Mouse (Mus musculus): ENCODE measurements around the gene BC004004. TPM values are rescaled to one million over a fixed set of nuclear protein-coding genes. Genes with fewer than 3 reads are reported as not detected.
"Not testable (repeated sequence)": the region's sequence is repeated elsewhere in the genome, so short reads cannot be mapped to it uniquely, and the experiment has no call there.

The BC004004 gene
- 135 and 139 TPM in 2 replicates for total RNA-seq (2021)
- long read RNA-seq, experiment 1, full-length matches to known transcripts = 103 of 133 reads
- long read RNA-seq, experiment 1, partial matches to known transcripts = 5 of 133 reads
- long read RNA-seq, experiment 1, other reads (novel, unspliced or antisense) = 25 of 133 reads
- long read RNA-seq, experiment 2, full-length matches to known transcripts = 118 of 127 reads
- long read RNA-seq, experiment 2, partial matches to known transcripts = 3 of 127 reads
- long read RNA-seq, experiment 2, other reads (novel, unspliced or antisense) = 6 of 127 reads

DNA sequence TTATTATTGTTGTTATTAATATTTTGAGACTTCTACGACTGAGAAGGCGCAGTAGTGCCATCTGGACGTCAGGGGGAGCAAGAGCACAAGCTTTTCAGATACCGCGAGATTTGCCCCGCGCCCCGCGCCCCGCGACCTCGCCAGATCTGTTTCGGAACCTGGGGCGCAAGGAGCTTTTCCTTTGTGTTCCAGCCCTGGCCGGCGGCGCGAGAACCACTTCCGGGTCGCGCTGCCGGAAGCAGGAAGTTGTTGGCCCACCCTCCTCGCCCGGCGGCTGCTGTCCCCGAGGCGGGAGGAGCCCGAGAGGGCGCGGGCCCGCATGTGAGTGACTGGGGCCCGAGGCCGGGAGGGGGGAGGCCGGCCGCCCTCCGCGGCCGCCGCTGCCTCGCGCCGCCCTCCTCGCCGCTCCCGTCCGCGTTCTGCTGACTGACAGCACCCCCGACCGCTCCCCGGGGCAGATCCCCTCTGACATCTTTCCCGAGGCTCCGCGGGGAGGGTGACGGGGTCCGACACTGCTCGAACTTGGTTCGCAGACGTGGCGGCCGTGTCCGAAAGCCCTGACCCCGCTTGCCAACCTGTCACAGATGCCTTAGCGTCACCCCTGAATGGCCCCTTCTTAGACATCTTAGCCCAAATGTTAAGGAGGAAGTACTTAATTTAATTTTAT, at the start of gene BC004004:
Gene BC004004 (plus strand): TSS at position 107 of the 667 bp plus-strand sequence.
- DNase-seq = peak; percentile 98

DNA sequence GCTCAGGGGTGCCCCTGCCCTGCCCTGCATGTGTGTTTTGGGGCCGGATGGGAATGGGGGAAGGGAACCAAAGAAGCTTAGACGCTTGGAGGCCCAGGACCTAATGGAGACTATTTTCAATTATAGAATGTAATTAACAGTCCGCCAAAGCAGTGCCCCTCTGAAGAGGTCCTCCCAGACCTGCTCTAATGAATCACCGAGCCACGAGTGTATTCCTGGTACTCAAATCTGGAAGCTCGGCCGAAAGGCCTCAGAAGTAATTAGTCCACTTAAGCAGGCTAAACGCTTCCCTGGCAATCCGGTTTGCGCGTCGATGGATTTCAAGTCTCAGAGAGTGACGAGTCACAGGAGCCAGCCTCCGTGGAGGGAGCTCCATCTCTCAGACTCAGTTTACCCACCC, 48.0 kb upstream of the BC004004 start:
- DNase-seq = no peak

DNA sequence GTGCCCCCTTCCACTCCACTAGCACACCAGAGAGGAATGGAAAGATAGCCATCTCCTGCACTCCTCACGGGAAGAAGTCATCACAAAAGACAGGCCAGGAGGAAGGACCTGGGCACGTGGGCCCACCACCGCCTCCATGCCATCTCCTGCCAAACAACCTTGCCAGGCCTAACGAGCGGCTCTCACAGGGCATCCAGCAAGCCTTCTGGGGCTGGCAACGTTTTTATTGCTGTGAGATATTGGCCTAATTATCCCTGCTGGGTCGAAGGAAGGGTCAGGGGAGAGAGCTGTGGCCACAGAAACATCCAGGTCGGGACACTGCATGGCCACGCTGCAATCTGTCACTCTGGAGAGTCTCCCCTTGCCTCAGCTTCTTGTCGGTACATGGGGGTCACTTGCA, 37.5 kb upstream of the BC004004 start:
- no peak for DNase-seq

DNA sequence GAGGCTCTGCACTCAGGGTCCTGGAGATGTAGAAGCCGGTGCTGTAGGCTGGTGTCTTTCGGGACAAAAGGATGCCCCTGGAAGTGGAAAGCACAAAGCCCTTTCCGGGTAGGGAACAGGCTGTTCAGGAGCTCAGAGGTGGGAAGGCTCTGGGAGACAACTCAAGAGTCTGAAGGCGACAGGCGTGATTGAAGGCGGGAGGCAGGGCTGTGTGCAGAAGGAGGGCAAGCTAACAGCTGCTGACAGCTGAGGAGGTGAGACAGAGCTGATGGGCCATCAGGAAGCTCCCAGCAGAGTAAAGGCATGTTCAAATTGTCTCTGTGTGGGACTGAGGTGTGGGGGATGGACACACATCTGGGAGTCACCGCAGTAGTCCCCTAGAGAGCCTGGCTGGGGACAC, 32.5 kb upstream of the BC004004 start:
- no peak for DNase-seq

DNA sequence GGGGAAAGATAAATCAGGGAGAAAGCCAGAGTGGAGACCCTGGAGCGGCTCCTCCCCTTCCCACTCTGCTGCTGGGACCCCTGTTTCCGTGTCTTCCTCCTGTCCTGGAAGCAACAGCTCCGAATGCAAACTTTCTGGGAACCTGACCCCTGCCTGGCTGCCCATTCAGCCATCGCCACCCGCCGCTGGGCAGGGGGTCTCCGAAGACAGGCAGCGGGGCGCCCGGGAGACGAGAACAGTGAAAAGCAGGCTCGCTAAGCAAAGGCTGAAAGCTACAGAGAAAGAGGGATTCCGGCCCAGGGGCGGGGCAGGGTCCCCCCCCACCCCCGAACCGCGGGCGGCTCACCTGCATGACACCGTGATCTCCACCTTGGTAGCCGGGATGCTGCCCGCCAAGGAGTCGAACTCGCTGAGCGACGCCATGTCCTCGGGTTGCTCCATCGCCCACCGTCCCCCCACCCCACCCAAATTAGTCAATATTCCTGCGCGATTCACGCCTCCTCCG, 31.3 kb upstream of the BC004004 start:
- no peak for DNase-seq

DNA sequence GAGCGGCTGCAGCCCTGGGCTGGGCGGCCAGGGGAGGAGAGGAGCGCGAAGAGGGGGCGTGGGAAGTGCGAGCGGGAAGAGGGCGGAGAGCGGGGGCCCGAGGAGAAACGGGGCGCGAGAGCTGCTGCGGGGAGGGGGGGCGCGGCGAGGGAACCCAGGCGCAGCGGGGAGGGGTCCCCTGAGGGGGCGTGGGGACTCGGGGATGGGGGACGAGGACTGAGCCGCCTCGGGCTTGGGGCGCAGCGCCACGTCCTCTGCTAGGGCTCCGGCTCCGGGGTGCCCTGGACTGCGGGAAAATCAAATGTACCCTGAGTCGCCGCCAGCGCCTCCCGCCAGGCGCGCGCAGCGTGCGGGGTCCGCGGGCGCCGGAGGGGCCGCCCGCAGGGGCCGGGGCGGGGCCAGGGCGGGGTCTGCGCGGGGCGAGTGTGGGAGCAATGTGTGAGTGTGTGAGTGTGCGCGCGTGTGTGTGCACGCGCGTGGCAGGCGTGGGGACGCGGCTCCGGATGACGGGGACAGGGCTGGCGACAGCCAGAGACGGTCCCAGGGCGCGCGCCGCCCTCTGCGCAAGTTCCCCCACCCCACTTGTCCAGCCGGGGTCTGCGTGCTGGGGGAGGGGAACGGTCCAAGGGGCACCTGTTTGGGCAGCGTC, 30.7 kb upstream of the BC004004 start, which contains the start of gene Cpne5:
Gene Cpne5 (minus strand): TSS at position 396 of the 649 bp plus-strand sequence.
- peak; percentile 38 for DNase-seq

DNA sequence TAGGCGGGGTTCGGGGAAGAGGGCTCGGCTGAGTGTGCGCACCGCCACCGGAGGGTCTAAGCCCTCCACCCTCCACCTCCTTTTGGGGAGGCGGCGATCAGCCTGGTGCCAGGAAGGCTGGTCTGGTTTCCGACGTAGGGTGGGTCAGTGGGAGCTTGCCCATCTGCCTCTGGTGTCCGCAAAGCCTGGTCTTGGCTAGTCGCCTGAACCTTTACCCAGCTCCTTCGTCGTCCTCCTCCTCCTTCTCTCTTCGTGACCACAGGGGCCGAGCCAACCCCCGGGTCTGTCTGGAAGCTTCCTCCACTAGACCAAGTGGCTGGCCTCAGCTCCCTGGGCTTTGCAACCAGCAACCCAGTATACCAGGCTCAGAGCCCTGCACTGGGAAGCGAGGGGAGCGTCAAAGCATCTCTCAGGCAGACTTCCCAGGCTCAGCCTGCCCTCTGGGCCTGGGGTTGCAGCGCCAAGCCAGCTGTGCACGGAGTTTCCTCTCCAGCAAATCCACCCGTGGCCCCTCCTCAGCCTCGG, 30.1 kb upstream of the BC004004 start:
- no peak for DNase-seq

DNA sequence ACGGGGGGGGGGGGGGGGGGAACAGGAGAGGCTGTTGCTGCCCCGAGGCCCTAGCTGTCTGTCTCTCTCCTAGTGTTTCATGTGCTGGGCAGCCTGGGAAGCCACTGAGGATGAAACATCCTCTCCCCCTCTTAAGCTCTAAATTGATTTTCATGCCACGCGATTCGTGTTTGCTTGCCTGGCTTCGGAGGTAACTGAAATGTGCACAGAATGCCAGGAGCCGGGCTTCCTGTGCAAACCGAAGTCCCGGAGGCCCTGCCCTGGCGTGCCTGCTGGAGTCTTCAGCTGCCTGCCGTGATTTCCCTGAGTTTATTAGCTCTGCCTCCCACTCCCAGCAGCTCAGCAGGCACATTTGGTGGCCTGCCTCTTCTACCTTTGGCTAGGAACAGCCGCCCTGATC, 23.7 kb upstream of the BC004004 start:
- no peak for DNase-seq

DNA sequence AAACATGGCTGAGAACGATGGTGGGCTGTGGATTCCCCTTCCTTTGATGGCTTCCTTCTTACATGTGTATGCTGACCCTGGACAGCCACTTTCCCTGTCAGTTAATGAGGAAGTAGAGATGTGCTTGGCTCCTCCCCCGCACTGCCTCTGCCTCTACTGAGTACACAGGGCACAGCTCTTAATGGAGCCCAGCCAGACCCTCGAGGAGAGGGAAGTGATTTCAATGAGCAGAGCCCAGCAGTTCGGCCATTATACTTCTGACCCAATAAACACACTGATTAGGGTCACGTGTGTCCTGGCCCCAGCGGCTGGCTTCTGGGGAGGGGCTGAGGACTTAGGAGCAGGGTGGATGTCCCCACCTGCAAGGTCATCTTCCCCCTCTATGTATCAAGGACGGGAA, 22.9 kb upstream of the BC004004 start:
- DNase-seq = no peak

DNA sequence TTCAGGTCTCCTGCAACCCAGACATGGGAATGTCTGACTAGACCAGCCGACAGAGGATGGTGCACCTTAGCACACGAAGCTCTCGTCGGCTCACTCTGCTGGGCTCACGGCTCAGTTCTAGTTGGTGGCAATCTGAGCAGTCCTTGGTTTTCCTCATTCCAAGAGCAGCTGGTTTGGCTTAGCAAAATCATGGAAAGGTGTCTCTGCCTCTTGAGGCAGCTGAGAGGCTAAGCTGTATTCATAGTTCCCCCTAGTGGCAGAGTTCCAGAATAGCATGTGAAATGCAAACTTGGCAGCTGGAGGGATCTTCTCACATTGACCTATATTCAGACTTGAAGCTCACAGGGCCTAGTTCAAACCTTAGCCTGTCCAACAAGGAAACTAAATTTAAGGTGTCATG, 22.0 kb upstream of the BC004004 start:
- DNase-seq = peak; percentile 58

DNA sequence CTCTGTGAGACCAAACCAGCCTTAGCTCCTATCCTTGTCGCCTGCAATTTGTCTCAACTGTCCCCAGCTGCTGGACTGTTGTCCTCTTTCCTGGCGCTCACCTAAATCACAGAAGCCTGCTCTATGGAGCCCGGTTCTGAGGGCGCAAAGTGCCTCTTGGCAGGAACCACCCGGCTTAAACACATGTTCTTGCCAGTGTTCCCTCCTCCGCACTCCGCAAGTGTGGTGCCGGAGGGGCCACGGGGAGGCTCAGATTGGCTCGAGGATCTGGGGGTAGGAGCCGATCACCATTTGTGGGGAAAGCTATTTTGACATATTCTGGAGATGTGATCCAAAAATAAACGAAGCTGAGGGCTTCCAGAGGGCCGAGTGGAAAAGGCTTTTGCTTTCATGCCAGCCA, 20.7 kb upstream of the BC004004 start:
- no peak for DNase-seq

DNA sequence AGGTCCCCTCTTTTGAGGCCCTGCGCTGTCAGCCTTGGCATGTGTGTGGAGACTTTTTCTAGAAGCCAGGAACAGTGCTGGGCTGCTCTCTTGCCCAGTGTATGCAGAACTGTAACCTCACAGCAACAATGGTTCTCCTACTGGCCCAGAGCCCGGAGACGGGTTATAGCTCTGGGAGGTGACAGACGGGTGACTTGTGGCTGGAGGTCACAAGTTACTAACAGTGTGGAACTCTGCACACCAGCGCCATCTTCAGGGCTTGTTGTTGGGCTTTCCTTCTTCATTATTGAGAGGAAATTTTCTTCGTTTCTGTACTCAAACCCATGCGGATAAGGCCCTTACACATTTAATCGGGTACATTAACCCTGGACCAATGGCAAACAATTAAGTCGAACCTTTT, 19.1 kb upstream of the BC004004 start:
- peak; percentile 92 for DNase-seq

DNA sequence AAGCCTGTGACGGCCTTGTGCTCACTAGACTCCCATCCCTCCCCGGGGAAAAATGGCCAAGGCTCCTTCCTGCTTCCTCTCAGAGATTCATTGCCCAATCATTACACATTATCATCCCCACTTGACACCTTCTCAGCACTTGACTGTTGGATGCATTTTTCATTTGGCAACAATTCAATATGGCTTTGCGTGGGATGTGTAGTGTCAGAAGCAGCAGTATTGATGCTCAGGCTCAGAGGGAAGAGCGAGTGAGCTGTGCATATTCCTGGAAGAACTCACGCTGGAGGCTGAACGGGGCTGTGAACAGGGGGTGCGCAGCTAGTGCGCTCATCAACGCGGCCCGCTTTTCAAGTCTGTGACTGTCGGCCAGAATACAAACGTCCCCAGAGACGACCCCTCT, 17.6 kb upstream of the BC004004 start:
- not testable (repeated sequence) for DNase-seq

DNA sequence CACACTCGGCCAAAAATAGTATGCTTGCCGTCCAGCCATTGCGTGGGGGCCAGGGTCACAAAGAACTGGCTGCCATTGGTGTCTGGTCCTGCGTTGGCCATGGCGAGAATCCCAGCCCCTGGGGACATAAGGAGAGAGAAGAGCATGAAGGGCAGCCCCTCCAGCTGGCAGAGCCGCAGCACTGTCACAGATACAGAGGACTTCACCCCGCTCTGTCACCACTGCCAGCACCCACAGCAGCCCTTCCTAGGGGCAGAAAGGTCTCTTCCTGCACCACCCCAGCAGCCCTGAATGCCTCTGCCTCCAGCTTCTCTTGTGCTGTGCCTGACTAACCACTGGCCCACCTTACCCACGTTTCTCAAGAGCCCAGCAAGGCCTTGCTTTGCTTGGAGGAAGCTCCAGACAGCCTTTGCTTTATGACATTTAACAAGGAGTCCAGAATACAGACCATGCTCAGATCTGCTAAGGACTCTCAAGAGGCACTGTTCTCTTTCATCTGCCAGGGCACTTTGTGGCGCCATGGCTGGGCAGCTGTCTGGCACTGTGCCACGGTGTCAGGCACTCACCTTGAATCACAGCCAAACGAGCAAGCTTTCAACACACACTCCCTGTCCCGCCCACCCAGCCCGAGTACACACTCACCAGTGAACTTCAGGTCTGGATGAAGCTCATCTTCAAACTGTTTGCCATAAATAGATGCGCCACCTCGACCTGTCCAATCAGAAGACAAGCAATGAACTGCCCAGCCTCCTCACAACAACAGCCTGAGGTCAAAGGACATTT, 16.8 kb upstream of the BC004004 start:
- DNase-seq = peak; percentile 95

DNA sequence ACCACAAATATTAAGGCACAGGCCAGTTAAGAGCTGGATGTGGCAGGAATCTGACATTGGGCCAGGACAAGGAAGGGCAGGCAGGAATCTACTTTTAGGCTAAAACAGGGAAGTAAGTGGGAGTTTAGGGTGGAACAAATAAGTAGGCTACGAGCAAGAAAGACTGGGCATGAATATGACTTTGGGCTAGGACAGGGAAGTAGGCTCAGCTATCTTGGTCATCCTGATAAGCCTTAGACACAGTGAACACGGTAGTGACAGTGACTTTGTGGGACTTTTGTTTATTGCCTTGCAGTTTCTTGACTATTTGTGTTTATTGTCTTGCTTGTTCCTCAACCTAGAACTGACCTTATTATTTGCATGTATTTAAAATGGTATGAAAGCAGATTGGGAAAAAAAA, 15.4 kb upstream of the BC004004 start:
- no peak for DNase-seq

DNA sequence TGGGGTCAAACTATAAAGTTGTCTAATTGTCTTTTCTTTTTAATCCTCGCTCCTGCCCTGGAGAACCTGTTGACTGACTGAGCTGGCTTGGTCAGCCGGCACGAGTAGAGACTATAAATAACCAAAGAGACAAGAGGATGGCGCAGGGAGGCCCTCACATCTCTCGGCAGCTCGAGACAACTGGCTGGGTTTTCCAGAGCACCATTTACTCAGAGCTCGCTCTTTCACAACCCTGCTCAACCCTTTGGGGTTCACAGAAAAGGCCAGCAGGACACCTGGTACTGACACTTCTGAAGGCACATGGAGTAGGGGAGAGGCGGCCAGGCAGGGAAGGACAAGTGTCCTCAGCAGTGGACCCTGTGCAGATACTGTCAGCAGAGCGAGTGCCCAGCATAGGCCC, 14.9 kb upstream of the BC004004 start:
- no peak for DNase-seq

DNA sequence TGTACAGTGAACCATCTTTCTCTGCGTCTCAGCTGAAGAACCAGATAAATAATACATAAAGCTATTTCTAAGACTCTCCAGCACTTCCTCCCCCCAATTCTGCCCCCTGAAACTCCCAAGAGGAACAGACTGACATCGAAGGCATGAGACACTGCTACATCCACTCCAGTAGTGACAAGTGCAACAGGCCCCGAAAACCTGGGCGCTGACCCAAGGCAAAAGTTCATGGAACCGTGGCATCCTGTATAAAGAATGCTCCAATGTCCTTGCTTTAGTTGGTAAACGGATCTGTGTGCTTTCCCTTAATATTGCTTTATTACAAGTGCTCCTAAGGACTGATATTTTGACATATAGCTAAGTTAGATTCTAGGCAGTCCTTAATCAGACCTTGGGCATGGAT, 13.8 kb upstream of the BC004004 start:
- peak; percentile 62 for DNase-seq

DNA sequence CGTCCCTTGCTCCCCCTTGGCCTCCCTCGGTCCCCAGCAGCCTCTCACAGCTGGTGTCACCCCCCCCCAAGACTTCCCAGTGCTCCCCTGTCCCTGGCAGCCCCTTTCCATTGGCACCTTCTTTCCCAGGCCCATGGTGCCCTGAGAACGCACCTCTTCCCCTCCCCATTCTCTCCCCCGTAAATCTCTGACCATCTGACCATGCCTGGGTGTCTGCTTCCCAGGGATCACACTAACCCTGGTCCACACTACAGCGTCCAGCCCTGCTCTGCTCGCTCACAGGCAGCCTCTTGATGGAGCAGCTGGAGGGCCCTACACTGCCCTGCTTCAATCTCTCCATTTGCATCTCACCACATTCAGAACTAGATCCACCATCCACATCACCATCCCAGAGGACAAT, 12.1 kb upstream of the BC004004 start:
- DNase-seq = no peak

DNA sequence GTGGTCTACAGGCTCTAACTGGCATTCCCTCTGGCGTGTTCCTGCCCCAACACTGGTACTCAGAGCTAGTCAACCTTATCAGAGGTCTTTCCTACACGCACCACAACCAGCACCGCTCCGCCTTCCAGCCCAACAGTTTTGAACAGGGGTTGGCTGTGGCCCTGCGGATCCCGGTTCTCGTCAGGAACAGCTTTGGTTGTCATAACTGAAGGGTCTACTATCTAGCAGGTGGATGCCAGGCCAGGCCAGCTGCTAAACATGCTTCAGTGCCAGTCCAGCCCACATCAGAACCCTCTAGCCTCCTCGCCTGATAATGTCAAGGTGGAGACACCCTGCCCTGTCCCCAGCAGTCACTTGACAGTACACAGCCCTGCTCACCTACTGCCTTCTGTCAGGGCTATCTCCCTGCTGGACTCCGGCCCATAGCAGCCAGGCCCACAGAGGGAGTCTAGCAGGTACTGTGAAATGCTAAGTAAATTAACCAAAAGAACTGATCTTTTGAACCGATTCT, 11.5 kb upstream of the BC004004 start:
- no peak for DNase-seq

DNA sequence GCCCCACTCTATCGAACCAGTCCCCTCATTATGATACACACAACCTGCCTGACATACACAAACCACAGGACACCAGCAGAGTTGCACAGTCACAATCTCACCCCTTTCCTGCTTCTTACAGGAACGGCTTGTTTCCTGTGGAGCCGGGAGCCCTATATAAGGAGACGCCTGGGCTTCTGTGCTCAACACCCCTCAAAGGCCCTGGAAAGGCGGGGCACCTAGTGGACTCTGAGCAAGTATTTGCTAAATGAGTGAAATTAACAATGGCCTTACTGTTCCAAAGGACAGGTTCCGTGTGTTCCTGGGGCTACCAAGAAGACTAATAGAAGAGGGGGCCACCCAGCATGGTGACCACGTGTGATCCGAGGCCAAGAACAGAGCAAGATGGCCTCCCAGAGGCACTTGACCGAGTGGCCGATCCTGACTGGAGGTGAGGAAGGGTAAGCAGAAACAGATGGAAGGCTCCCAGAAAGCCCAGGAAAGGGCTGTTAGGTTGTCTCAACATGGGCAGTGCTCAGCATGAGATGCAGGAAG, 10.5 kb upstream of the BC004004 start:
- DNase-seq = no peak

DNA sequence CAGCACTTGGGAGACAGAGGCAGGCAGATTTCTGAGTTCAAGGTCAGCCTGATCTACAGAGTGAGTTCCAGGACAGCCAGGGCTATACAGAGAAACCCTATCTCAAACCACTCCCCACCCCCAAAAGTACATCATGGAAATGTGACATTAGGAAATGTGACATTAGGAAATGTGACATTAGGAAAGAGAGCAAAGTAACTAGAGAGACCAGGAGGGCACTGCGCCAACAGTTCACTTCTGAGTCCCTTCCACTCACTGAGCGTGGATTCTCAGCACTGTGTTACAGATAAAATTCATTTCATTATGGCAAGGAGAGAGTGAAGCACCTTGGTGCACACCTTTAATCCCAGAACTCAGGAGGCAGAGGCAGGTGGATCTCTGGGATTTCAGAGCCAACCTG, 9.7 kb upstream of the BC004004 start:
- peak; percentile 76 for DNase-seq

DNA sequence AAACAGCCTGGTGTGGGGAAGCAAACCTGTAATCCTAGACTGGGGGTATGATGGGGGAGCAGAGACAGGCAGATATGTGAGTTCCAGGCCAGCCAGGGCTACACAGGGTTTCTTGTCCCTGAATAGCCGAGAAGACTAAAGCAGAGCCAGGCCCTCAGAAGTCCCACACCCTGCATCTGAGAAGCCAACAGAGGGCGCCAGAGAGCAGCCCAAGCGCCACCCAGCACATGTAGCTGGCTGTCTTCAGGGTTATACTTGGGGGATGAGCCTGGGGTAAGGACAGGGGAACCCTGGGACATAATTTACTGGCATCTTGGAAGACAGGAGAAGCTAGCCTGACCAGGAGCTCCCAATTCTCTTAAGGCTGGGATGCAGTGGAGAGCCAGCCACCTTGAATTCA, 9.1 kb upstream of the BC004004 start:
- peak; percentile 88 for DNase-seq
